Mouse (Mus musculus) left cerebral cortex, adult 2 months (tissue): ENCODE results near the gene Gm5148. TPM values are rescaled to one million over a fixed set of nuclear protein-coding genes. Genes with fewer than 3 reads are reported as not detected.

Experiments used
- DNase-seq, 2 experiments: peaks; one replicate each; pipeline ENCODE4 v3.0.0; 2021 to 2022; ENCODE audit warnings: low spot score in 2 of 2, mixed read lengths in 1 of 2; ENCODE audit errors: extremely low spot score in 1 of 2
- H3K27ac ChIP-seq: fragments of 200-600 bp; 2 replicates; pipeline ENCODE4 v1.8.1; 2022
- H3K4me3 ChIP-seq: fragments of 200-600 bp; 2 replicates; pipeline ENCODE4 v1.8.1; 2022
- CTCF ChIP-seq: fragments of 200-600 bp; IDR thresholded peaks from 2 replicates; pipeline ENCODE4 v1.8.1; 2022; ENCODE audit warnings: antibody characterized with exemption, mild to moderate bottlenecking, moderate library complexity
- intact Hi-C: fragments of 180-260 bp; cut with DNase I; formaldehyde crosslinking; loops from one replicate; pipeline ENCODE4 v1.15.1; 2025
- long read RNA-seq, 2 experiments: library from polyadenylated mRNA; stranded (forward); transcript quantifications; one replicate each; pipeline ENCODE4 v2.0.0; 2021; ENCODE audit warnings: borderline mapping rate in 2 of 2
- total RNA-seq, 2 experiments: library from RNA; stranded (reverse); gene quantifications; 2 replicates each; pipeline ENCODE4 v1.2.3; 2021

Gm5148 gene
- total RNA-seq: 1 to 10 TPM; 3.5 to 3.7 TPM
- long read RNA-seq, experiment 1, partial matches to known transcripts: 0 of 3 reads
- long read RNA-seq, experiment 1, other reads (novel, unspliced or antisense): 0 of 3 reads
- long read RNA-seq, experiment 2: 0 reads

DNA sequence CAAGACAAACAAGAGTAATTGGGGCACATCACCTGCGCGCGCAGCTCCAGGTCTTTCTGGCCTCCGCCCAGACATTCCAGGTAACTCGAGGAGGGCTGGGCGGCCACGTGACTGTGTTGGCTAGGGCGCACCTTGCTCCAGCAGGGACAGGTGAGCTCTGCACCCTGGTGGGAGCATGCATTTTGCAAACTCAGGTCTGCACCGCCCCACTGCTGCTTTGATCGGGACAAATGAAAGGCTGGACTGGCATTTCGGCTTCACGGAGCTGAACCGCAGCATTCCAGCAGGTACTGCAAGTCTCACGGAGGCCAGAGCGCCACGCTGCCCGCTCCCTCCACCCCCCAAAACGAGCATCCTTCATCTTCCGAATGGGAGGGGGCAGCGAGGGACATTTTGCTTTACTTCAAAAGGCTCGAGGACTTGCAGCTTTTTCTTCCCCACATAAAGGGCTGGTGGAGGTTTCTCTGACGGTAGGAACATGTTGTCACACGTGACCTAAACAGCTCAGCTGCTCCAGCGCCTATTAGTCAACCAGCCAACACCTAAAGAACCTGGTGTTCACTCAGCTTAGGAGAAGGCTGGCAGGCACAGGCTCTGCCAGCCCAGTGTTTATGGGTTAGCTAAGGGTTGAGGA, at the start of gene Gm5148:
Gm5148 (minus strand) TSS at position 320 of the 634 bp plus-strand sequence.
- TF ChIP-seq CTCF: no peak; the same call in 1 of the 2 replicates
- intact Hi-C loops: loop anchor here (2.0 to 5.0 kb wide), 3 partner anchors 45 to 98 kb away; no protein-coding TSS in a partner anchor

GRCm38 (mm10) chr3:37770951-37771350, 46.7 kb upstream of the Gm5148 start:
- intact Hi-C loops: no loop called here
- H3K4me3 ChIP-seq: no peak overlapping the region
- no peak for DNase-seq
- no peak for TF ChIP-seq CTCF
- H3K27ac ChIP-seq: no peak overlapping the region

More for the DNA sequence above, at the start of gene Gm5148:
- Histone ChIP-seq H3K27ac (peak within 1 kb of the TSS; percentile 85), H3K4me3 (peak within 1 kb of the TSS; percentile 59)
- DNase-seq: peak; percentile 51 to 62

DNA sequence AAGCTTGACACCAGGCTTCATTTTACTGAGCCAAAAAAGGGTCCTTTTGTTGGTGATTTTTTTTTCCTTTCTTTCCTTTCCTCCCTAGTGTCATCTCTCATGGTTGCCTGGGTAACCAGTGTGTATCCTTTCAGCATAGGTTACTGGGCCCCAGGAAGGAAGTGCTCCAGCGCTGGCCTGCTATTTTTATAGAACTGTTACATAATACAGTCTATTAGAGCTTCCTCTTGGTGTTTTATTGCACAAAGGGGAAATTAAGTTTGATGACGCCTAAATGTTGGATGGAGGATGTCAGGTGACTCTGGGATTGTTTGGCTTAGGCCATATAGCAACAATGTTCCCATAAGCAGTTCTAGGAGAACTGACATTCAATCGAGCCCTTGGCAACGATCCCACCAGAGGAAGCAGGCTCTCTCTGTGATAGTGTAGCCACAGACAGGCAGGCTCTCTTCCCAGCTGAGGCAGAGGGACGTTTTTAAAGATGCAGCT, 45.0 kb upstream of the Gm5148 start:
- Histone ChIP-seq H3K27ac (peak overlapping the region; percentile 89), H3K4me3 (no peak overlapping the region; the same call in 1 of the 2 replicates)
- intact Hi-C loops: loop anchor here (2.0 to 5.0 kb wide), 2 partner anchors 45 to 112 kb away; partner anchors contain the start of gene Gm5148
- TF ChIP-seq CTCF: no peak
- peak; percentile 56 to 60 for DNase-seq

DNA sequence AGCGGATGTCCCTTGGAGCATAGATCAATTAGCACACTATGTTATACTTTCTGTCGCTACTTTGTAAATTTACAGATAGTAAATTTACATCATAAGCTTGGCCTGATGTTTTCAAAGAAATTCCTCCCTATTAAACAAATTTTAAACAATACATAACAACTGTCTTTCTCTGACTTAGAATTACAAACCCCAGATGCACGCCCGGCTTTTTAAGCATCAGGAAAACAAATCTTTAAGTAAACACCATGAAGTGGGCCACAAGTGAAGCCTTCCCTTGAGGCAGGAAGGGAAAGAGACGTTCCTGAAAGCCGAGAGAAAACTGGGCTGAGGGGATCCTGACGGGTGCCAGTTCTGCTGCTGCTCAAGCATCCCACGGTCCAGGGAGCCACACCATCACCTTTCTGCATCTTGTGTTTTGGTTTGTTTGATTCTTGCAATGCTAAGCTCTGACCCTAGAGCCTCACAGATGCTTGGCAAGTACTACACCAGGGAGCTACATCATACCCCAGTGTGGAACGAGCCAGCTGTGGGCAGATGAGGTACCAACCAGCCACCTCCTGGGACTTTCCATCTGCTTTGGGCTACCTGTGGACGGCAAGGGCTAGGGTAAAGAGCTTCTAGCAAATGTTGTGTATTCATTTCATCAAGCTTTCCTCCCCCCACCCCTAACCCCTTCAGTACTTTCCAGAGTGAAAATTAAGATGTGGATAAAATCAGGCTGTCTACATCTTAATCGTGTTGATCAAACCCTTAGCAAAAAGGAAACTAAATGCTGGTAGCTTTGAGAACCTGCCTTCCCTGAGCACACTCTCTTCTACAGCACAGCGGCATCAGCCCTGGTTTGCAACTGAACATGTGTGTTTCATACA, 43.1 kb upstream of the Gm5148 start:
- H3K4me3 ChIP-seq: no peak overlapping the region
- intact Hi-C loops: loop anchor here (2.0 to 5.0 kb wide), 2 partner anchors 43 to 110 kb away; partner anchors contain the start of gene Gm5148

DNA sequence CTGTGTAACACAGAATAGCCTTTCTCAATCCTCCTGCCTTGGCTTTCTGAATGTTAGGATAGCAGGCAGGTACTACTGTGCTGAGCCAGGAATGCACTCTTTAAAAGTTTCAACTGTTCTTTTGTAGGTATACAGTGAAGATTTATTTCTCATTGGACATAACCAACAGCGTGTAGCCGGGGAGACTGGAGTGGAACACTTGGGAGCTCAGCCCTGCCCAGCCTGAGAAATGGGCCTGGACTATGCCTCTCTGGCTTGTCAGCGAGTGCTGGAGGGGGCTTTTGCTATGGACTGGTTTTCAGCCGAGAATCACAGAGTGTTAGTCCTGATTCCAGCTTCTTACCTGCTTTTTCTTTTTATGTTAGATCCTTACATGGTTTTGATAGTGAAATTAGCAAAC, 42.3 kb upstream of the Gm5148 start:
- Histone ChIP-seq H3K4me3 (no peak overlapping the region), H3K27ac (no peak overlapping the region)
- no peak for DNase-seq
- TF ChIP-seq CTCF: no peak
- intact Hi-C loops: loop anchor here (5.0 kb wide), 1 partner anchor 109 kb away; no protein-coding TSS in a partner anchor

More for the DNA sequence above, 43.1 kb upstream of the Gm5148 start:
- DNase-seq: no peak
- no peak overlapping the region for H3K27ac ChIP-seq
- no peak for TF ChIP-seq CTCF

DNA sequence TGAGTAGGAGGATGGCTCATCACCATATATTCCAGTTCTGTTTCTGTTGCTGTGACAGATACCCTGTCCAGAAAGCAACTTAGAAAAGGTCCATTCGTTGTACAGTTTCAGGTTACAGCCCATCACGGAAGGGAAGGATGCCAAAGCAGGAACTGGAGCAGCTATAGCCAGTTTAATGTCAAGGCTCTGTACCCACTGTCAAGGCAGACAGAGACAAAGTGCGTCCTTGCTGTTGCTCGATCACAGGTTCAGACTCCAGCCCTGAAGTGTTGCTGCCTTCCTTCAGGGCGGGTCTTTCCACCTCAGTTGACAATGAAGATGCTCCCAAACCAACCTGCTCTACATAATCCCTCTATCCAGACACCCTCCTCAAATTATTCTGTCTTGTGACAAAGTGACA, 41.7 kb upstream of the Gm5148 start:
- Histone ChIP-seq H3K4me3 (no peak overlapping the region), H3K27ac (no peak overlapping the region)
- intact Hi-C loops: loop anchor here (5.0 kb wide), 1 partner anchor 109 kb away; no protein-coding TSS in a partner anchor
- DNase-seq: no peak
- TF ChIP-seq CTCF: no peak

- H3K27ac ChIP-seq: no peak overlapping the region
- no peak overlapping the region for H3K4me3 ChIP-seq
- no peak for TF ChIP-seq CTCF
- intact Hi-C loops: loop anchor here (5.0 kb wide), 1 partner anchor 108 kb away; no protein-coding TSS in a partner anchor
- no peak for DNase-seq
Observed at GRCm38 (mm10) chr3:37765275-37765674, 41.0 kb upstream of the Gm5148 start.

- no peak for TF ChIP-seq CTCF
- Histone ChIP-seq H3K4me3 (no peak overlapping the region), H3K27ac (no peak overlapping the region)
- DNase-seq: no peak
- intact Hi-C loops: no loop called here
Observed at GRCm38 (mm10) chr3:37762303-37762702, 38.0 kb upstream of the Gm5148 start.

GRCm38 (mm10) chr3:37761741-37762140, 37.5 kb upstream of the Gm5148 start:
- Histone ChIP-seq H3K27ac (no peak overlapping the region), H3K4me3 (no peak overlapping the region)
- DNase-seq: no peak
- intact Hi-C loops: no loop called here
- TF ChIP-seq CTCF: no peak

GRCm38 (mm10) chr3:37760866-37761265, 36.6 kb upstream of the Gm5148 start:
- intact Hi-C loops: no loop called here
- no peak for TF ChIP-seq CTCF

GRCm38 (mm10) chr3:37758611-37759322, 34.5 kb upstream of the Gm5148 start:
- no peak for TF ChIP-seq CTCF
- intact Hi-C loops: no loop called here
- Histone ChIP-seq H3K27ac (peak overlapping the region; percentile 24; the same call in 1 of the 2 replicates), H3K4me3 (no peak overlapping the region; the same call in 1 of the 2 replicates)
- no peak for DNase-seq

More at GRCm38 (mm10) chr3:37760866-37761265, 36.6 kb upstream of the Gm5148 start:
- Histone ChIP-seq H3K4me3 (no peak overlapping the region), H3K27ac (no peak overlapping the region)
- DNase-seq: no peak
